Mouse (Mus musculus): ENCODE results near the gene Polr2a.
"Not testable (repeated sequence)": the region's sequence is repeated elsewhere in the genome, so short reads cannot be mapped to it uniquely, and the experiment has no call there.

Gene Polr2a

GRCm38 (mm10) chr11:69703814-69704612, 54.4 kb downstream of the Polr2a start:
- no peak for DNase-seq

- not testable (repeated sequence) for DNase-seq
These were observed 55.1 kb downstream of the Polr2a start for GRCm38 (mm10) chr11:69703381-69703780.

GRCm38 (mm10) chr11:69702886-69703285, 55.6 kb downstream of the Polr2a start:
- DNase-seq, result not testable (repeated sequence)

- DNase-seq, result no peak
These were observed 58.8 kb downstream of the Polr2a start for GRCm38 (mm10) chr11:69699595-69699994.

GRCm38 (mm10) chr11:69698574-69698973, 59.9 kb downstream of the Polr2a start:
- no peak for DNase-seq

GRCm38 (mm10) chr11:69697396-69697795, 61.0 kb downstream of the Polr2a start:
- DNase-seq, result no peak

GRCm38 (mm10) chr11:69695361-69696181, 62.9 kb downstream of the Polr2a start, which contains the start of the genes Tnfsf12 and Tnfsfm13:
Tnfsf12 (minus strand) TSS chr11:69695849.
Tnfsfm13 (minus strand) TSS chr11:69696098.
- peak; percentile 82 to 85 for DNase-seq

- no peak for DNase-seq
These were observed 63.4 kb downstream of the Polr2a start for GRCm38 (mm10) chr11:69695046-69695360.

GRCm38 (mm10) chr11:69693421-69693965, 64.9 kb downstream of the Polr2a start:
- DNase-seq, result no peak

GRCm38 (mm10) chr11:69692863-69693262, 65.6 kb downstream of the Polr2a start:
- no peak for DNase-seq

GRCm38 (mm10) chr11:69692196-69692811, 66.1 kb downstream of the Polr2a start:
- peak; percentile 41 to 48 for DNase-seq

- DNase-seq, result no peak
These were observed 68.5 kb downstream of the Polr2a start for GRCm38 (mm10) chr11:69689891-69690290.

- no peak for DNase-seq
These were observed 71.4 kb downstream of the Polr2a start for GRCm38 (mm10) chr11:69687061-69687460.

- peak; percentile 86 to 87 for DNase-seq
These were observed 72.1 kb downstream of the Polr2a start for GRCm38 (mm10) chr11:69686377-69686776.

- DNase-seq, result peak; percentile 88 to 92
These were observed 72.8 kb downstream of the Polr2a start, which contains the start of gene Tnfsf13 for GRCm38 (mm10) chr11:69685526-69686148. Tnfsf13 (minus strand) TSS chr11:69685784.

- no peak for DNase-seq
These were observed 73.5 kb downstream of the Polr2a start for GRCm38 (mm10) chr11:69684936-69685335.

GRCm38 (mm10) chr11:69684128-69684745, 74.2 kb downstream of the Polr2a start:
- DNase-seq, result peak; percentile 75 to 85
